Mouse (Mus musculus): ENCODE data around the gene Psors1c2.
"Not testable (repeated sequence)": the region's sequence is repeated elsewhere in the genome, so short reads cannot be mapped to it uniquely, and the experiment has no call there.

Psors1c2 gene

GRCm38 (mm10) chr17:35532901-35533300 lies at the start of gene Psors1c2:
TSS of gene Psors1c2 (plus strand) at chr17:35533201.
- no peak for DNase-seq (ENCODE audit: low spot score)

DNA sequence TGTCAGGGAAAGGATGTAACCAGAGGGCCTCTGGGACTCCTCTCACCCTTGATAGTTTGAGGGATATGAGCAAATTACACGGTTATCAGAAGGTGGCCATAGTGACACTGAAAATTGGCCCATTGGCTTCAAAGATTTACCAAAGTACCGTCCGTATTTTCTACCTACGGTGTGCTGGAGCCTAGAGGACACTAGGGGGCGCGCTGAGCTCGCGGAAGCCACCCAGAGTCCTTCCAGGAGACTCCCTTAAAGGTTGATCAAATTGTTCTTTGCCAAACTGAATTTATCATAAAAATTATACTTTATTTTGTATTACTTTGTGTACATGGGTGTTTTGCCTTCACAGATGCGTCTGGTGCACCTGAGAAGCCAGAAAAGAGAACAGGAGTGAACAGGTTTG lies 48.9 kb upstream of the Psors1c2 start:
- peak; percentile 7 for DNase-seq (ENCODE audit: low spot score)

GRCm38 (mm10) chr17:35485702-35486101 lies 47.3 kb upstream of the Psors1c2 start:
- DNase-seq (ENCODE audit: low spot score), result no peak

DNA sequence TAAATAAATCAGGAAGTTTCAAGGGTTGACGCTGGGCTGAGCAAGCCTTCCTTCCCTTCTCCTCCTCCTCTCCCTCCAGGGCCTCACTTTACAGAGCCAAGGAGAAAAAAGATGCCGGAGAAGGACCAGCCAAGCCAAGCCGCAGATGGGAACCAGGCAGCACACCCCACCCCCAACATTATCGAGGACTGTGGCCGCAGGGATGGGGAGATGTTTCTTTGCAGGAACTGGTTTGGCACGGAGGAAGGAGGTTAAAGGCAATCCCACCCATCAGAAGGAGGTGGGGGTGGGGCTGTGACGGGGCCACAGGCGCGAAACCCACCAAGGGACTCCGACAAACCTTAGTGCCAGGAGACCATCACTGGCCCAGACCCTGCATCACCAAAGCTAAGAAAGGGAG lies 46.3 kb upstream of the Psors1c2 start:
- no peak for DNase-seq (ENCODE audit: low spot score)

DNA sequence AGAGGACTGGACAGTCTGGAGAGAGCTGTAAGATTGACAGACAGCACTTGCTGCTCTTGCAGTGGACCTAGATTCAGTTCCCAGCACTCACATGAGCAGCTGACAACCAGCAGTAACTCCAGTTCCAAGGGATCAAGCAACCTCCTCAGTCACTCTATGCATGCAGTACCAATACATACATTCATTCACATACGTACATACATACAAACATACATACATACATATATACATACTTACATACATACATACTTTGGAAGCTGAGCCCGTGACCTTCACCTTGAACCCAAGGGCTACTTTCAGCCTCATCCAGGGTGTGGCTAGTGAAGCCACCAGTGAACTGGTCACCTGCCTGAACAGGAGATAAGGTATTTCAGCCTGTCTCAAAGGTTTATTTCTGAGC lies 45.0 kb upstream of the Psors1c2 start:
- DNase-seq (ENCODE audit: low spot score), result no peak

- no peak for DNase-seq (ENCODE audit: low spot score)
These were observed 42.7 kb upstream of the Psors1c2 start for GRCm38 (mm10) chr17:35490320-35490719.

GRCm38 (mm10) chr17:35497124-35497523 lies 35.9 kb upstream of the Psors1c2 start:
- DNase-seq (ENCODE audit: low spot score), result no peak

GRCm38 (mm10) chr17:35502226-35502625 lies 30.8 kb upstream of the Psors1c2 start:
- no peak for DNase-seq (ENCODE audit: low spot score)

DNA sequence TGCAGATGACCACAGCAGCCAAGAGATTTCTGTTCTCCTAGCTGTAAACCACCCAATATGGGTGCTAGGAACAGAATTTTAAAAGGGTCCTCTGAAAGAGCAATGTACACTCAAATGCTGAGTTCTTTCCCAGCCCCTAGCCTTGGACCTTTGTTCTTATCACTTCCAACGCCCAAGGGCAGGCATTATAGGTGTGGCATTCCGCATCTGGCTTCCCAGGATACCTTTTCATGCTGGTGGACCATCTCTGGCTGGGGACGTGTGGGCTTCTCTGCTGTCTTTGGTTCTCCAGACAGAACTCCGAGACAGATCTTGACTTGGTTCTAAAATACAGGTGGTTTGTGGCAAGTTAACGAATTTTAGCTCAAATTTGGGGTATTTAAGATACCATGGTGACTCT lies 30.2 kb upstream of the Psors1c2 start:
- DNase-seq (ENCODE audit: low spot score), result no peak

GRCm38 (mm10) chr17:35503849-35504248 lies 29.2 kb upstream of the Psors1c2 start:
- DNase-seq (ENCODE audit: low spot score), result no peak

DNA sequence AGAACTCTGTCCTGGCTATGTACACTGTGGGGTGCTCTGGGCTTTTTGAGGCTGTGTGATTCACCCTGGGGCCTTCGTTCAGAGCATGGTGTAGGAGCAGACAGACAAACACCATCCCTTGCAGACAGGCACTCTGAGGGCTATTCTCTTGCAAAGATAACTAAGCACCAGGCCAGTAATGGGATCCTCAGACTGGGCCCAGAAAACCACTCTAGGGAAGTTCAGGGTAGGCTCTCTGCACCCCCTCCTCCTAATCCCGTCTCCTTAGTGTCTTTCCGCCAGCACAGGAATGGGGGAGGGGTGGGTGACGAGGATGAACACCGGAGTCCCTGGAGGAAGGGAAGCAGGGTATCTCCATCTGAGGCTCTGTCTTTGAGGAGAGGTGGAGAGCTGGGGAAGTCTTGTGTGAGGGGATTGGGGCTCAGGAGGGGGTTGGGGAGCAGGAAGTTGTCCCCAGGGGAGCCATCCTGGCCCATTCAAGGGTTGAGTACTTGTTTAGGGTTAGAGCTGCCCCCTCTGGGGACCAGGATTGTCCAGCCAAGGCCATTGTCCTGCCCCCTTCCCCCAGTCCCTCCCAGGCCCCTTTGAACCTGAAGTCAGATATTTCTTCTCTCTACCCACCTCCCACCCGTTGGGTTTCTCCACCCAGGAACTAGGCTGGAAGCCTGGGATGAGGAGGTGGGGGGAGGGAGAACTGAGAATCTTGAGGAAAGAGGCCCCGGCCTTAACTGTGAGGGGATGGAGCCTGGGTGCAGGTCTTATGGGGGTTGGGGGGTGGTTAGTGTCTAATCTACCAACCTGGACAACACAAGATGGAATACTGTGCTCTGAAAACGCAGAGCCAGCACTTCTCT lies 28.1 kb upstream of the Psors1c2 start:
- no peak for DNase-seq (ENCODE audit: low spot score)

DNA sequence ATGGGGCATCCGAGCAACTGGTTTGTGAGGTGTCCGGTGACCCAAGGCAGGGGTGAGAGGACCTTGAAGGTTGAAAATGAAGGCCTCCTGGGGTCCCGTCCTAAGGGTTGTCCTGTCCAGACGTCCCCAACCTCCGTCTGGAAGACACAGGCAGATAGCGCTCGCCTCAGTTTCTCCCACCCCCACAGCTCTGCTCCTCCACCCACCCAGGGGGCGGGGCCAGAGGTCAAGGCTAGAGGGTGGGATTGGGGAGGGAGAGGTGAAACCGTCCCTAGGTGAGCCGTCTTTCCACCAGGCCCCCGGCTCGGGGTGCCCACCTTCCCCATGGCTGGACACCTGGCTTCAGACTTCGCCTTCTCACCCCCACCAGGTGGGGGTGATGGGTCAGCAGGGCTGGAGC lies 27.2 kb upstream of the Psors1c2 start, which contains the start of gene Pou5f1:
Gene Pou5f1, plus strand, starts transcription at position 243 of the 400 bp plus-strand sequence.
- DNase-seq (ENCODE audit: low spot score), result no peak

DNA sequence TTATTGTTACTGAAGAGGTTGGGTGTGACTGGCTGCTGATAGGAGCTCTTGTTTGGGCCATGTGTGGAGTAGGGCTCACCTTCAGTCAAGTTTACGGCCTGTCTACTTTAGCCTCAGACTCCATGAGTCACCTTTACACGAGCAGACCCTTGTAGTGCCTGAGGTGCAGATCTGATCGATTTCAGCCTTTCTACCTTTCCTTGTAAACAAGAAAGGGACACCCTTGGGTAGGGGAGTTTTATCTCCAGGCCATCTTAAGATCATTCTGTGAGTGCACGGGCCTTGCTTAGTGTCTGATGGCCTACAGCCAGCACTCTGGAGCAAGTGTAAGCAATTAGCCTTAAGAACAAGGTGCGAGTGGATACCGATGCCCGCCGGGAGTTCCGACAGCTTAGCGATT lies 26.1 kb upstream of the Psors1c2 start:
- DNase-seq (ENCODE audit: low spot score), result no peak

DNA sequence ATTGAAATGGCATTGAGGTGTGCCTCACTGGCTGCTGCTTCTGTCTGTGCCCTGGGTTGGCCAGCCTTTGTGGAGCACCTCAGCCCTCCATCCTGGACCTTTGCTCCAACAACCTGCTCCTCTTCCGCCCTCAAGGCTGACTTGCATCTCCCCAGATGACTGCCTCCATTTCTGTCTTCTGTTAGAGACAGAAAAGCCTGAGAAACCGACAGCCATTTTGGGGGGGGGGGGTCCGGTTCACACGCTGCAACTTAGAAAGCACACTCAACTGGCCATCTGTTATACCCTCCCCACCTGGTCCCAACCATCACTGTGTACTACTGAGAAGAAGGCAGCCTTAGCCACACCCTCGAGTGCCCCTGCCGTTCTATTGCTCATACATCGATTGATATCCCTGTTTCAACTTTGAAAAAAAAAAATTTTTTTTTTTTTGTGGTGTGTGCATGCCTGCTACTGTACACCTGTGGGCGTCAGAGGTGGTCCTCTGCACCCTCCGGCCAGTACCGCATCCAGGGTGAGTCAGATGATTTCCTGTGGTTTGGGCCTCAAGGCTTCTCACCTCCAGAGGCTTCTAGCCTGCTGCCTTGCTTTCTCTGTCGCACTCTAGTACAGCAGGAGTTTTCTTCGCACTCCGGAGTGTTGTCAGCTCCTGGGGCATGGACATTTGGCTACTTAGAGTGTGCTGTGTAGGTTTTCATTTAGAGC lies 25.3 kb upstream of the Psors1c2 start:
- DNase-seq (ENCODE audit: low spot score), result no peak

GRCm38 (mm10) chr17:35508279-35508678 lies 24.7 kb upstream of the Psors1c2 start:
- DNase-seq (ENCODE audit: low spot score), result not testable (repeated sequence)

DNA sequence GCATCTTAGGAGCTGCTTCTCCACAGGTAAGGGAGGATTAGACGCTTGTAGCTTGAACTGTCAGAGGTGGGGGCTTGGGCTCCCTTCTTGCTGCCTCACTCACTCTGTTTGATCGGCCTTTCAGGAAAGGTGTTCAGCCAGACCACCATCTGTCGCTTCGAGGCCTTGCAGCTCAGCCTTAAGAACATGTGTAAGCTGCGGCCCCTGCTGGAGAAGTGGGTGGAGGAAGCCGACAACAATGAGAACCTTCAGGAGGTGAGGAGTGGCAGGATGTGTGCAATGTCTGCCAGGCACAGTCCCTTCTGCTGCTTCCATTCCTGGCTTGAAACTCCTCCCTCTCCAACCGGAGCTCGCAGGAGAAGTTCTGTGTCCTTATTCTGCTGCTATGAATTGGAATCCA lies 23.7 kb upstream of the Psors1c2 start:
- no peak for DNase-seq (ENCODE audit: low spot score)

GRCm38 (mm10) chr17:35512916-35513626 lies 19.9 kb upstream of the Psors1c2 start:
- DNase-seq (ENCODE audit: low spot score), result no peak

GRCm38 (mm10) chr17:35513886-35514285 lies 19.1 kb upstream of the Psors1c2 start:
- DNase-seq (ENCODE audit: low spot score), result peak; percentile 26

GRCm38 (mm10) chr17:35514756-35515155 lies 18.2 kb upstream of the Psors1c2 start:
- no peak for DNase-seq (ENCODE audit: low spot score)

GRCm38 (mm10) chr17:35515911-35516640 lies 16.9 kb upstream of the Psors1c2 start:
- DNase-seq (ENCODE audit: low spot score), result no peak

GRCm38 (mm10) chr17:35516652-35517500 lies 16.1 kb upstream of the Psors1c2 start, which contains the start of the genes Tcf19 and Cchcr1:
TSS of gene Tcf19 (minus strand) at chr17:35516824.
TSS of gene Cchcr1 (plus strand) at chr17:35517100.
- peak; percentile 71 for DNase-seq (ENCODE audit: low spot score)
